Mouse (Mus musculus) liver, postnatal 0 days (tissue): Measurements from ENCODE around the gene Spty2d1. TPM values are rescaled to one million over a fixed set of nuclear protein-coding genes. Genes with fewer than 3 reads are reported as not detected.
A peak's percentile ranks its signal among the peaks of the same experiment; 100 is the strongest.
"Not testable (repeated sequence)": the region's sequence is repeated elsewhere in the genome, so short reads cannot be mapped to it uniquely, and the experiment has no call there.

Source experiments
- ATAC-seq: fragments of 200-750 bp; cut with Nextera tagmentation; 2 replicates; pipeline ENCODE4 v1.8.0; 2017; ENCODE audit warnings: mild to moderate bottlenecking, moderate library complexity
- DNase-seq: peaks from one replicate; pipeline ENCODE4 v3.0.0-alpha.2; 2016
- H3K27ac ChIP-seq: fragments of 300-500 bp; sonication (generic); 2 replicates; pipeline ENCODE4 v1.5.1; 2014; ENCODE audit warnings: antibody characterized with exemption, moderate library complexity, mild to moderate bottlenecking, low read depth
- H3K27me3 ChIP-seq: fragments of 300-500 bp; sonication (generic); 2 replicates; pipeline ENCODE4 v1.6.1; 2014; ENCODE audit warnings: low read length, control low read depth, mixed read lengths; ENCODE audit not compliant: insufficient read depth
- H3K36me3 ChIP-seq: fragments of 300-500 bp; sonication (generic); replicated peaks from 2 replicates; pipeline ENCODE4 v1.6.1; 2014; ENCODE audit warnings: mild to moderate bottlenecking, control low read depth, low read length, moderate library complexity, mixed read lengths; ENCODE audit not compliant: insufficient read depth
- H3K4me1 ChIP-seq: fragments of 300-500 bp; sonication (generic); 2 replicates; pipeline ENCODE4 v1.6.1; 2014; ENCODE audit warnings: antibody characterized with exemption, mild to moderate bottlenecking, control low read depth; ENCODE audit not compliant: insufficient read depth
- H3K4me2 ChIP-seq: fragments of 300-500 bp; sonication (generic); 2 replicates; pipeline ENCODE4 v1.6.1; 2014; ENCODE audit warnings: low read depth, mild to moderate bottlenecking, low read length, moderate library complexity, mixed read lengths
- H3K4me3 ChIP-seq: fragments of 300-500 bp; sonication (generic); 2 replicates; pipeline ENCODE4 v1.5.1; 2014; ENCODE audit warnings: low read depth, low read length
- H3K9ac ChIP-seq: fragments of 300-500 bp; sonication (generic); replicated peaks from 2 replicates; pipeline ENCODE4 v1.6.1; 2014; ENCODE audit warnings: mild to moderate bottlenecking, moderate library complexity
- H3K9me3 ChIP-seq: fragments of 300-500 bp; sonication (generic); 2 replicates; pipeline ENCODE4 v1.6.1; 2016; ENCODE audit warnings: mild to moderate bottlenecking, control low read depth, low read length, mixed read lengths
- CTCF ChIP-seq: sonication (generic); IDR thresholded peaks from 2 replicates; pipeline ENCODE4 v1.5.1; 2016; ENCODE audit warnings: antibody characterized with exemption, low read depth
- EP300 ChIP-seq: IDR thresholded peaks from 2 replicates; pipeline ENCODE4 v1.6.1; 2016; ENCODE audit warnings: antibody characterized with exemption, low read depth, mild to moderate bottlenecking
- WGBS: fragments of 180-500 bp; shearing (Covaris S2); extraction: QIAGEN DNeasy Blood & Tissue Kit; methylation state at CpG from one replicate; pipeline ENCODE4 v1.1.7; 2014; ENCODE audit not compliant: insufficient replicate concordance; 5-methylcytosine and 5-hydroxymethylcytosine counted together
- polyA plus RNA-seq: library from polyadenylated mRNA; unstranded; fragments of >200 nt; fragmentation: Nextera tagmentation; extraction: Ambion mirVana; gene quantifications from 2 replicates; pipeline ENCODE4 v1.2.1, GENCODE M21; 2015

Spty2d1 gene
- polyA plus RNA-seq, 1 experiment from 2014 or later, result 6.4 TPM

DNA sequence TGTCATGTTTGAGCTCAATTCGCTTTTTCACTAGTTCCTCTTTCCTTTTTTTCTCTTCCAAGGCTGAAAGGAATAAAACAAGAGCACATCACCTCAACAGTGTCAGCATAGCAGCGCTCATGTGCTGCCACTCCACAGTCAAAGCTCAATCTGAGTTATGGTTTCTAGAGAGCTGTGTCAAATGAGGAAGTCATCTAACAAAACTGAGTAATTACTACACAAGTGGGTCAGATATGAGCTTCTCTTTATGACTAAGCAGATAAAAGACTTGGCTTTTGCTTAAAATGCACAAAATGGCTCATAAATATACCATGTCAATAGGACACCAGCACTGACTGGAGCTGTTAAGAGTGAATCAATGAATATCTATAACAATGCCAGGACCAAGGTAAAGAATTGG lies 9.3 kb downstream of the Spty2d1 start:
- ATAC-seq (no peak), DNase-seq (no peak)
- Histone ChIP-seq H3K27me3 (no peaks in the 10 kb centered on the region), H3K4me1 (peaks cover 33% of the 10 kb centered on the region), H3K9me3 (no peaks in the 10 kb centered on the region), H3K4me3 (no peak overlapping the region), H3K9ac (no peak overlapping the region), H3K36me3 (peaks cover 47% of the 10 kb centered on the region), H3K27ac (no peak overlapping the region), H3K4me2 (no peak overlapping the region)
- 63% methylated on average over 2 of the region's 2 CpGs for WGBS
- TF ChIP-seq EP300 (no peak), CTCF (no peak)

DNA sequence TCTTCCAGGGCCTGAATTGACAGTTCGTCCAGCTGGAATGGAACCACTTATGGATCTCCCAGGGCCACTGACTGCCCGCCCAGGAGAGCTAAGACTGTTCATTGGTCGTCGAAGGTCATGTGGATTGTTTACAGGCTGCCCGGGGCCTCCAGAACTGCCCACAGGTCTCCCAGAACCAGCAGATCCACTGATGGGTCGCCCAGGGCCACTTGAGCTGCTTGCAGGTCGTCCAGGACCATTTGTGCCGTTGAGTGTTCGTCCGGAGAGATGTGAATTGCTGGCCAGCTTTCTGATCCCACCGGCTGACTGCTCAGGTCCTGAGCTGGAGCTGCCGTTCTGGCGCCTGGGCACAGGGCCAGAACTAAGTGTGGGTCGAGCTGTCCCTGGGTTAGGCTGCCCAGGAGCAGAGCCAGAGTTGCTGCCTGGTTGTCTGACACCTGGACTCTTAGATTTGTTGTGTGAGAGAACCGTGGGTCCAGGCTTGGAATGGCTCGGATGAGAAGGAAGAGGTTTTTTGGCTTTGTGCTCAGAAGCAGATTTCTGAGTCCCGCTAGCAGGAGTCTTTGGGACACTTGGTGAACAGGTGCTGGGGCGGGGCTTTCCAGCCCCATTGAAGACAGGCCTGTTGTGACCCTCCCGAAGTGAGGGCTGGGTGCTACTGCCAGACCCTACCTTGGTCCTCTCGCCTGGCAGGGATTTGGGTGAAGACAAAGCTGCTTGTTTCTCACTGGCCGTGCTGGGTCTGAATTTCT lies 10.4 kb downstream of the Spty2d1 start:
- ATAC-seq (peak; percentile 26; the same call in 1 of the 2 replicates), DNase-seq (no peak)
- Histone ChIP-seq H3K27me3 (no peaks in the 10 kb centered on the region), H3K27ac (peak overlapping the region; percentile 29), H3K4me1 (peaks cover 29% of the 10 kb centered on the region), H3K9ac (0 out of 2 replicates have a peak overlapping the region, but pooled peaks have one; percentile 7), H3K4me3 (no peak overlapping the region), H3K4me2 (no peak overlapping the region), H3K36me3 (peaks cover 58% of the 10 kb centered on the region), H3K9me3 (no peaks in the 10 kb centered on the region)
- no peak for TF ChIP-seq EP300
- no peak for TF ChIP-seq CTCF
- WGBS, result 74% methylated on average over 21 of the region's 21 CpGs

DNA sequence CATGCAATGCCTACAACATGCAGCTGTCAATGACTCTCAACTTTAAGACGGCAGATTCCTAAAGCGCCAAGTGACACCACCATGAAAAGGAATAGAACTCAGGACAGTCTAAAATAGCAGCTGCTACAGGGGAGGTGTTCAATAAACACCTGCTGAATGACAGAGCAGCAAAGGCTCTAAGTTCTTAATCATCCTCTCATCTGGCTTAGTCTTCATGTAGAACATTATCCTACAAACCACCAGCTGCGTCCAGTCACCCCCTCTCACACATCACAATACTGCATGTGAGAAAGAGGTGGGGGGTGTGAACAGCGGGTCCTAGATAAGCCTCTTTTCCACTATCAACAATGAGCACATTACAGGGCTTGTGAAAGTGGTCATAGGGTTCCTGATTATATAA lies 11.2 kb downstream of the Spty2d1 start:
- Histone ChIP-seq H3K9ac (no peak overlapping the region), H3K4me2 (no peak overlapping the region), H3K9me3 (no peaks in the 10 kb centered on the region), H3K4me1 (peaks cover 29% of the 10 kb centered on the region), H3K4me3 (no peak overlapping the region), H3K27ac (peak overlapping the region; percentile 29; the same call in 1 of the 2 replicates), H3K36me3 (peaks cover 65% of the 10 kb centered on the region), H3K27me3 (no peaks in the 10 kb centered on the region)
- WGBS, result 63% methylated on average over 4 of the region's 4 CpGs
- no peak for DNase-seq
- peak; percentile 74 for ATAC-seq
- TF ChIP-seq EP300, result peak; percentile 89
- no peak for TF ChIP-seq CTCF

DNA sequence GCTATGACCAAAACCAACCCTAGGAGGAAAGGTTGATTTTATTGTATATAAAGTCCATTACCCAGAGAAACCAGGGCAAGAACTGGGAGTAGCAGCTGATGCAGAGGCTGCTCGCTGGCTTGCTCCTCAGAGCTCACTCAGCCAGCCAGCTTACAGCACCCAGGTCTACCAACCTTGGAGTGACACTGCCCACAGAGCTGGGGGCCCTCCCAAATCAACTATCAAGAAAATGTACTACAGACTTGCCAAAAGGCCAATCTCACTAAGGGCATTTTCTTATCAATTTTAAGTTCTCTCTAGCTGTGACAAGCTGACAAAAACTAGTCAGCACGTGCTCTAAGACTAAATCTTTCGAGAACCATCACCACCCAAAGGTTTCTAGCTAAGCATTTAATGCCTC lies 12.7 kb downstream of the Spty2d1 start:
- DNase-seq (no peak), ATAC-seq (no peak)
- H3K9me3 ChIP-seq, result no peaks in the 10 kb centered on the region
- no peak overlapping the region for H3K4me2 ChIP-seq
- no peak for TF ChIP-seq CTCF
- TF ChIP-seq EP300, result 0 out of 2 replicates have a peak, but pooled peaks have one; percentile 34
- H3K4me1 ChIP-seq, result peaks cover 20% of the 10 kb centered on the region
- no peak overlapping the region for H3K4me3 ChIP-seq
- peaks cover 70% of the 10 kb centered on the region for H3K36me3 ChIP-seq
- no peaks in the 10 kb centered on the region for H3K27me3 ChIP-seq
- H3K9ac ChIP-seq, result no peak overlapping the region
- no peak overlapping the region for H3K27ac ChIP-seq
- WGBS, result 62% methylated on average over 3 of the region's 3 CpGs

DNA sequence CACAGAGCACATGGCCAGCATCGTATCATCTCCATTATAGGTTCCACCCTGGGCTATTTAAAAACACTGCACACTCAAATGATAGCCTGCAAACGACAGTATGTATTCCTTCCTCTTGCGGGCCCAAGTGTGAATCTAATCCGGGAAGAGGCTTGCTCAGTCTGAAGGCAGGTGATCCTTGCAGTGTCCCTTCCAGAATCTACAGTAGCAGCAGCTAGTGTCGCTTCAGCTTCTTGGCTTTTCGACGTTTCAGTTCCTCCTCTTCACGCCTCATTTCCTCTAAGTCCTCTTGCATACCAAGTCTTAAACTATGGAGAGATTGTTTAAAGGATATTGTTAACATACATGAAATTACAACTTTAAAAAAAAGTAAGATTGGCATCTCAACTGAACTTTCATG lies 15.1 kb downstream of the Spty2d1 start:
- H3K9me3 ChIP-seq, result no peaks in the 10 kb centered on the region
- no peak for ATAC-seq
- no peak overlapping the region for H3K4me3 ChIP-seq
- H3K4me1 ChIP-seq, result peaks cover 6% of the 10 kb centered on the region; the same call in 1 of the 2 replicates
- H3K36me3 ChIP-seq, result peaks cover 65% of the 10 kb centered on the region
- H3K27me3 ChIP-seq, result no peaks in the 10 kb centered on the region
- DNase-seq, result no peak
- H3K4me2 ChIP-seq, result no peak overlapping the region
- WGBS, result 73% methylated on average over 8 of the region's 8 CpGs
- TF ChIP-seq CTCF, result no peak
- TF ChIP-seq EP300, result no peak
- H3K9ac ChIP-seq, result no peak overlapping the region
- H3K27ac ChIP-seq, result no peak overlapping the region

DNA sequence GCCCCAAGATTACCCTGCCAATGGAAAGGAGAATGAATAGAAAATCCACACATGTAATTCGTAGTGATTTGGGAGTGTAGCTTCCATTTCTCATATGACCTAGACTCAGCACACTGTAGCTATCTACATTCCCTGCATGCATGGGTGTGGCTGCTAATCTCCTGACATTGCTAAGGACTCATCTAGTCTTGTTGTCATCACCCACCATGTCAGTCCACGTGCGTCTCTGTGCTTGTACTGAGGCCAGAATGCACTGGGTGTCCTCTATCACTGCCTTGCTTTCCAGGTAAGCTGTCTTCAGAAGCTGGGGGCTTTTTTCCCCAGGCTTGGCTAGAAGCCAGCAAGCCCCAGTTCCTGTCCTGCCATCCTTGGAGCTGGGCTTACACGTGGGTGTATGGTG lies 18.8 kb downstream of the Spty2d1 start:
- not testable (repeated sequence) for H3K4me2 ChIP-seq, H3K9ac ChIP-seq, H3K9me3 ChIP-seq, H3K27me3 ChIP-seq, DNase-seq, H3K4me3 ChIP-seq, H3K27ac ChIP-seq
- H3K36me3 ChIP-seq, result peaks cover 32% of the 10 kb centered on the region
- WGBS, result 66% methylated on average over 4 of the region's 4 CpGs
- peaks cover 14% of the 10 kb centered on the region for H3K4me1 ChIP-seq
- peak; percentile 49 for ATAC-seq
